18 mouse cellular contexts compared by ENCODE assay signal in genomic region chr1:161670937-161671336, GRCm38 (mm10).
A peak's percentile ranks its signal among the peaks of the same experiment; 100 is the strongest.
DNase-seq lines count a peak whose midpoint lies in the region; TF ChIP-seq lines count a peak whose summit lies in the region.
"Had no signal": no experiment of that assay in that cellular context is flagged by ENCODE, and none has a peak within 500 bp of the region (broad histone marks: within the 10 kb centered on the region; RNA-seq: fewer than 3 reads in every experiment).

No protein-coding gene starts in this region.

- no peak overlapping the region for H3K9ac ChIP-seq in CH12.LX (ENCODE audit: insufficient read depth, low read depth)
- H3K9ac ChIP-seq: heart, embryonic 12.5 days; liver, embryonic 14.5 days; midbrain, embryonic 15.5 days; stomach, embryonic 15.5 days had no signal

- H3K36me3 ChIP-seq in CH12.LX (replicated peaks in 1 of 2; ENCODE audit: control insufficient read depth in 1 of 2, insufficient read depth in 1 of 2, low read length in 1 of 2): no peaks in the 10 kb centered on the region
- no peaks in the 10 kb centered on the region for H3K36me3 ChIP-seq in myocyte (ENCODE audit: control insufficient read depth, insufficient read depth)
- H3K36me3 ChIP-seq: heart, embryonic 12.5 days; limb, embryonic 10.5 days; midbrain, embryonic 15.5 days; stomach, embryonic 15.5 days had no signal

- in situ Hi-C loops in CH12.LX (cut with MboI; ENCODE audit: low pct_ligation_motif_present, low pct_unique_long_range_greater_than_20kb, low sequenced_read_pairs): no loop called here

- no peaks in the 10 kb centered on the region for H3K9me3 ChIP-seq in CH12.LX (replicated peaks; ENCODE audit: low read length)
- H3K9me3 ChIP-seq: heart, embryonic 12.5 days; limb, embryonic 10.5 days; midbrain, embryonic 15.5 days; stomach, embryonic 15.5 days had no signal

- H3K27ac ChIP-seq in CH12.LX (ENCODE audit: insufficient read depth, low read depth): no peak overlapping the region
- H3K27ac ChIP-seq: limb, embryonic 10.5 days; liver, embryonic 14.5 days; macrophage; midbrain, embryonic 15.5 days; stomach, embryonic 15.5 days had no signal

- H3K79me2 ChIP-seq in CH12.LX (replicated peaks; ENCODE audit: control insufficient read depth, extremely low read depth, insufficient read depth, poor library complexity, severe bottlenecking) (no peaks in the 10 kb centered on the region), myocyte (ENCODE audit: control insufficient read depth, insufficient read depth) (no peaks in the 10 kb centered on the region)

- peak; percentile 93 for DNase-seq in CD4-positive helper T cell, adult 2 months (ENCODE audit: low read depth, low spot score)
- DNase-seq in CH12.LX (ENCODE audit: extremely low read depth): peak; percentile 60
- DNase-seq in thymus, postnatal 14 days: peak; percentile 75
- DNase-seq in adrenal gland, postnatal 25 days: no peak
- no peak for DNase-seq in right cerebral cortex, postnatal 10 days (ENCODE audit: low spot score in 2 of 2)
- DNase-seq in kidney, adult 18-20 months: no peak
- DNase-seq: cerebellum, adult 9-10 months; gastrocnemius, postnatal 36 days; heart, postnatal 4 days; kidney, postnatal 14 days; right cerebral cortex, adult 18-20 months had no signal

- H3K4me2 ChIP-seq in CH12.LX (ENCODE audit: insufficient read depth, low read depth, poor library complexity, severe bottlenecking) (peak overlapping the region; percentile 80), myocyte (ENCODE audit: low read depth) (peak overlapping the region; percentile 38)
- H3K4me2 ChIP-seq: heart, embryonic 12.5 days; midbrain, embryonic 15.5 days; stomach, embryonic 15.5 days had no signal

- H3K4me3 ChIP-seq in CH12.LX (replicated peaks in 1 of 3; ENCODE audit: low read depth in 2 of 3, low read length in 2 of 3, poor library complexity in 1 of 3) (no peak overlapping the region), myocyte (no peak overlapping the region)
- H3K4me3 ChIP-seq: heart, embryonic 12.5 days; limb, embryonic 10.5 days; midbrain, embryonic 15.5 days; stomach, embryonic 15.5 days had no signal

- TF ChIP-seq CTCF in CH12.LX (conservative IDR thresholded peaks at IDR 0.05 in 1 of 2, IDR thresholded peaks at IDR 0.05 in 1 of 2; ENCODE audit: low read depth in 2 of 2, low read length in 2 of 2): no peak

- H3K4me1 ChIP-seq in CH12.LX (ENCODE audit: control insufficient read depth in 1 of 2, insufficient read depth in 2 of 2): peaks cover 10 to 12% of the 10 kb centered on the region in 2 experiments
- H3K4me1 ChIP-seq: heart, embryonic 12.5 days; limb, embryonic 10.5 days; midbrain, embryonic 15.5 days; stomach, embryonic 15.5 days had no signal

- peak; percentile 72 for TF ChIP-seq EP300 in CH12.LX (IDR thresholded peaks at IDR 0.05; ENCODE audit: low read length)

- no peak for TF ChIP-seq RAD21 in CH12.LX (IDR thresholded peaks at IDR 0.05; ENCODE audit: low read depth, low read length)

- dilution Hi-C loops in CH12.LX (cut with MboI; ENCODE audit: extremely low pct_ligation_motif_present, extremely low pct_unique_long_range_greater_than_20kb, low sequenced_read_pairs): no loop called here

- no peak overlapping the region for H3ac ChIP-seq in myocyte (ENCODE audit: control insufficient read depth, insufficient read length)

- no peaks in the 10 kb centered on the region for H3K27me3 ChIP-seq in CH12.LX (replicated peaks)
- H3K27me3 ChIP-seq in myocyte (ENCODE audit: control insufficient read depth, insufficient read depth, insufficient read length): peaks cover 10% of the 10 kb centered on the region
- H3K27me3 ChIP-seq: heart, embryonic 12.5 days; midbrain, embryonic 15.5 days; stomach, embryonic 15.5 days had no signal

- TF ChIP-seq POLR2A in CH12.LX (IDR thresholded peaks at IDR 0.05; ENCODE audit: low read depth, low read length): no peak
- no peak for TF ChIP-seq POLR2A in myocyte (IDR thresholded peaks at IDR 0.05; ENCODE audit: insufficient read length, low read depth)

TF ChIP-seq in CH12.LX, 34 proteins besides CTCF, POLR2A, EP300 and RAD21:
- TF ChIP-seq IRF4 (IDR thresholded peaks at IDR 0.05; ENCODE audit: low read depth, low read length) (peak; percentile 78; the same call in 1 of the 2 replicates), BHLHE40 (IDR thresholded peaks at IDR 0.05; ENCODE audit: low read depth, low read length) (peak; percentile 54), PAX5 (IDR thresholded peaks at IDR 0.05; ENCODE audit: low read length) (no peak), JUND (conservative IDR thresholded peaks at IDR 0.05; ENCODE audit: low read depth, low read length) (peak; percentile 45; the same call in 1 of the 2 replicates), POLR2AphosphoS2 (IDR thresholded peaks at IDR 0.05; ENCODE audit: low read depth, low read length) (no peak), ETS1 (conservative IDR thresholded peaks at IDR 0.05; ENCODE audit: low read depth, low read length) (peak; percentile 56; the same call in 1 of the 2 replicates), TCF12 (IDR thresholded peaks at IDR 0.05; ENCODE audit: low read depth, low read length) (0 out of 2 replicates have a peak, but pooled peaks have one; percentile 5), JUN (IDR thresholded peaks at IDR 0.05; ENCODE audit: insufficient read depth, low read depth, low read length) (peak; percentile 43; the same call in 1 of the 2 replicates)

TF ChIP-seq in myocyte, 11 proteins besides CTCF, POLR2A, EP300 and RAD21:
- TF ChIP-seq TCF12 (IDR thresholded peaks at IDR 0.05; ENCODE audit: insufficient read depth, poor library complexity, severe bottlenecking): no peak
- TF ChIP-seq REST (IDR thresholded peaks at IDR 0.05; ENCODE audit: insufficient read depth, insufficient read length): no peak
- no peak for TF ChIP-seq MAX (IDR thresholded peaks at IDR 0.05; ENCODE audit: low read depth)
- no peak for TF ChIP-seq E2F4 (IDR thresholded peaks at IDR 0.05; ENCODE audit: insufficient read depth)
- TF ChIP-seq MYOD1 (IDR thresholded peaks at IDR 0.05; ENCODE audit: control insufficient read depth in 1 of 3, insufficient read length in 2 of 3, low read depth in 2 of 3): no peak
- TF ChIP-seq POLR2AphosphoS2 (IDR thresholded peaks at IDR 0.05; ENCODE audit: insufficient read length, low read depth): no peak
- TF ChIP-seq USF1 (IDR thresholded peaks at IDR 0.05; ENCODE audit: low read depth): no peak
- no peak for TF ChIP-seq TCF3 (IDR thresholded peaks at IDR 0.05; ENCODE audit: insufficient read length, low read depth)
- no peak for TF ChIP-seq CEBPB (IDR thresholded peaks at IDR 0.05; ENCODE audit: insufficient read depth, poor library complexity, severe bottlenecking)
- no peak for TF ChIP-seq SRF (IDR thresholded peaks at IDR 0.05; ENCODE audit: control insufficient read depth, insufficient read length, low read depth)

Comparison
In these comparisons a context has a peak if more than half of its experiments do, and no peak if none do; other contexts are left out.
1. DNase-seq: peak in CD4-positive helper T cell, adult 2 months (single experiment), CH12.LX (single experiment) and thymus, postnatal 14 days (single experiment); none in adrenal gland, postnatal 25 days (single experiment), right cerebral cortex, postnatal 10 days (0 of 2) and kidney, adult 18-20 months (single experiment).